Mouse (Mus musculus) testis, adult 2 months (tissue): ENCODE results near the gene Cdkl3.

Experiments used
- CTCF ChIP-seq: fragments of 200-500 bp; IDR thresholded peaks from 2 replicates; pipeline ENCODE4 v1.5.1; 2012; ENCODE audit warnings: low read depth, mild to moderate bottlenecking, inconsistent platforms, low read length, moderate library complexity; ENCODE audit not compliant: control insufficient read depth, insufficient read depth, insufficient replicate concordance
- POLR2A ChIP-seq: fragments of 200-500 bp; IDR thresholded peaks from 2 replicates; pipeline ENCODE4 v1.6.1; 2012; ENCODE audit warnings: low read depth, mild to moderate bottlenecking, inconsistent platforms, low read length, moderate library complexity; ENCODE audit not compliant: control insufficient read depth

DNA sequence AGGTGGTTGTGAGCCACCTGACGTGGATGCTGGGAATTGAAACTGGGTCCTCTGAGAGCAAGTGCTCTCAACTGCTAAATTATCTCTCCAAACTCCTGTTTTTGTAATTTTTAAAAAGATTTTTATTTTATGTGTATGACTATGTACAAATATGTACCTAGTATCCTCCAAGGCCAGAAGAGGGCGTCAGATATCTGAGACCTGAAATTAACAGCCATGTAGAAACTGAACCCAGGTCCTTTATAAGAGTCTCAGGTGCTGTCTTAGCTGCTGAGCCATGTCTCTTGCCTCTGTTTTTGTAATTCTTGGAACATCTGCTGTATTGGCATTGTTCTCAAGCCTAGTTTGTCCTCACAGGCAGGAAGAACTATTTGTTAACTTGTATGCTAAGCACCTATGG is 34.5 kb upstream of the Cdkl3 start:
- TF ChIP-seq CTCF (no peak), POLR2A (no peak)
